Mouse (Mus musculus): Measurements from ENCODE around the gene Tecpr2. TPM values are rescaled to one million over a fixed set of nuclear protein-coding genes. Genes with fewer than 3 reads are reported as not detected.

Gene Tecpr2
- polyA plus RNA-seq, 1 experiment from 2014 or later: 4.2 TPM

Other genes with a start within 250 kb of the Tecpr2 start
- 0.25 TPM in 1 of 2 replicates, not detected in the other for gene 1700001K19Rik, start 206.6 kb upstream of the Tecpr2 start, polyA plus RNA-seq (2015; fragmentation: Nextera tagmentation; extraction: Ambion mirVana)
- 654 and 733 TPM in 2 replicates for gene Hsp90aa1, start 186.5 kb upstream of the Tecpr2 start, polyA plus RNA-seq (2015; fragmentation: Nextera tagmentation; extraction: Ambion mirVana)
- gene Wdr20, start 151.3 kb upstream of the Tecpr2 start, polyA plus RNA-seq (2015; fragmentation: Nextera tagmentation; extraction: Ambion mirVana): 23.0 and 23.4 TPM in 2 replicates
- gene Mok, start 48.3 kb upstream of the Tecpr2 start, polyA plus RNA-seq (2015; fragmentation: Nextera tagmentation; extraction: Ambion mirVana): 2.2 and 2.9 TPM in 2 replicates
- gene Zfp839, start 39.0 kb upstream of the Tecpr2 start, polyA plus RNA-seq (2015; fragmentation: Nextera tagmentation; extraction: Ambion mirVana): 4.4 and 4.6 TPM in 2 replicates
- gene Cinp, start 119 bp upstream of the Tecpr2 start, polyA plus RNA-seq (2015; fragmentation: Nextera tagmentation; extraction: Ambion mirVana): 74.8 and 78.4 TPM in 2 replicates
- 17.4 and 18.5 TPM in 2 replicates for gene Ankrd9, start 89.8 kb downstream of the Tecpr2 start, polyA plus RNA-seq (2015; fragmentation: Nextera tagmentation; extraction: Ambion mirVana)
- 9.5 and 10.9 TPM in 2 replicates for gene Rcor1, start 150.1 kb downstream of the Tecpr2 start, polyA plus RNA-seq (2015; fragmentation: Nextera tagmentation; extraction: Ambion mirVana)